Mouse (Mus musculus) heart, postnatal 36 days (tissue): ENCODE results near the gene Nap1l1. TPM values are rescaled to one million over a fixed set of nuclear protein-coding genes. Genes with fewer than 3 reads are reported as not detected.
A peak's percentile ranks its signal among the peaks of the same experiment; 100 is the strongest.
"Not testable (repeated sequence)": the region's sequence is repeated elsewhere in the genome, so short reads cannot be mapped to it uniquely, and the experiment has no call there.

Experiments
- DNase-seq, 2 experiments: peaks; one replicate each; pipeline ENCODE4 v3.0.0; 2021 to 2022
- intact Hi-C: fragments of 180-260 bp; cut with DNase I; formaldehyde crosslinking; loops from one replicate; pipeline ENCODE4 v1.15.1; 2025
- total RNA-seq, 2 experiments: library from RNA; stranded (reverse); gene quantifications; 2 replicates each; pipeline ENCODE4 v1.2.3; 2021

The Nap1l1 gene
- 10 to 100 TPM; 60.7 to 74.5 TPM for total RNA-seq

DNA sequence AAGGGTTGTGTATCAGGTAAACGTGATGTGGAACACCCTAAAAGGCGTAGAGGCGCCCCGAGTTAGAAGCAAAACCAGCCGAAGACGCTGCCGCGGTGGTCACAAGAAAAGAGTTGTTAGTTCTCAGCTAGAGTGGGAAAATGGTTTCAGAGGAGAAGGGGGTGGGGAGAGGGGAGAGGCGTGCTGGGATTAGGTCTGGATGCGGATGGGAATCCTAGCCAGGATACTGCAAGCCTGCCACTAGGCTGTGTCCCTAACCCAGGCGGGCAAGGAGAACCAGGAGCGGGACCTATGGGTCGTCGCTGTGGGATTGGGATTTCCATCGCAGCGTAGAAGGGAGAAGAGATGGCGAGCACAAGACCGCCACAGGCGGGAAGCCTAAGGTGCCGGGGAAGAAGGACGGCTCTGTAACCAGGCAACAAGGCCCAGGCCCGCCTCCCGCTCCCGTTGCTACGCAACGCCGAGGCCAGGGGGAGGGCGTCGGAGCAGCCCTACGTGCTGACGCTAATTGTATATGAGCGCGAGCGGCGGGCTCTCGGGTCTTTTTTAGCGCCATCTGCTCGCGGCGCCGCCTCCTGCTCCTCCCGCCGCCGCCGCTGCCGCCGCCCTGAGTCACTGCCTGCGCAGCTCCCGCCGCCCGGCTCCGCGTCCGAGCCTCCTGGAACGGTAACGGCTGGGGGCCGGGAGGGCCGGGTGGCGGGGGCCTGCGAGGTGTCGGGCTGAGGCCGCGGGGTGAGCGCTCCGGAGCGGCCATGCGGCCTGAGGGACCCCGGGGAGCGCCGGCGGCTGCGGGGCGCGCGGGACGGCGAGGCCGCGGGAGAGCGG is at the start of gene Nap1l1:
Gene Nap1l1 (plus strand): TSS at position 538 of the 825 bp plus-strand sequence.
- peak; percentile 97 to 98 for DNase-seq
- intact Hi-C loops = loop anchor here (5.0 to 10.0 kb wide), 7 partner anchors 176 to 728 kb away; partner anchors contain the start of genes Bbs10, E2f7, Osbpl8 and Zdhhc17

DNA sequence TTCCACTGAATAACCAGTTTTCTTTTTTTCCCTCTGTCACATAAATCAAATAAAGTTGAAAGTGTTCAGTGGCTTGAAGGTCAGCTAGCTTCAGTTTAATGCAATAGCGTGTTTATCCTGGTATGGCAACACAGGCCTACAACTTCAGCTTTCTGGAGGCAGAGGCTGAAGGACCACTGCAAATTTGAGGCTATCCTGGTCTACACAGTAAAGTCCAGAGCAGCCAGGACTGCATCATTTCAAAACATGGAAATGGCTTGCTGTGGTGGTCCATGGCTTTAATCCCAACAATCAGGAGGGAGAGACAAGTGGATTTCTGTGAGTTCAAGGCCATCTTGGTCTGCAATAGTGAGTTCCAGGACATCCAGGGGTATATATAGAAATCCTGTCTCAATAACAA is 46.5 kb upstream of the Nap1l1 start:
- no peak for DNase-seq
- intact Hi-C loops = no loop called here

DNA sequence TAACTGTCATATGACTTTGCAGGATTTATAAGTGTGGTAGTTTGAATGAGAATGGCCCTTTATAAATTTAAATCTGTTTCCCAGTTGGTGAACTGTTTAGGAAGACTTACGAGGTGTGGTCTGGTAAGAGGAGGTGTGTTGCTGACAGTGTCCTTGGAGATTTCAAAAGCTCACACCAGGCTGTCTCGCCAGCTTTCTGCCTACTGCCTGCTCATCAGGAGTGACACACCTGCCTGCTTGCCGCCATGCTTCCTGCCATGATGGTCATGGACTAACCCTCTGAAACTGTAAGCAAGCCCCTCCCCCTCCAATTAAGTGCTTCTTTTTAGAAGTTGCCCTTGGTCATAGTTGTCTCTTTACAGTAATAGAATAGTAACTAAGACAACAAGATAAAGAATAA is 39.5 kb upstream of the Nap1l1 start:
- no peak for DNase-seq
- intact Hi-C loops = no loop called here

DNA sequence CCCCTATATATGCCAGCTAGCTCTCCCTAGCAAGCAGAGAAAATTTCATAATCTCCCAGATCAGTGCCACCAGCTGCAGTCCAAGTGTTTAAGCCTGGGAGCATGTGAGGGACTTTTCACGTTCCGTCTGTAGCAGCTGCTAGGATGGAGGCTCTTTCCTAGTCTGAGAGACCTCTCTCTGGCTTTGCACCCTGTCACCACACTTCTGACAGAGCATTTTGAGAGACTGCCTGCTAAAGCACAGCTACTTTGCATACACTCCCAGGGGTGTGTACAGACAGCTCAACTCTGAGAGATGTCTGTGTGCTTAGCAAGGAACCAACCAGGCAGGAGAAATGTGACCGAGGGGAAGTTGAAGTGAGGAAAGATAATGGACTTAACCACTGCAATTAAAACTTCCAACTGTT is 32.0 kb upstream of the Nap1l1 start:
- DNase-seq = no peak
- intact Hi-C loops = no loop called here

DNA sequence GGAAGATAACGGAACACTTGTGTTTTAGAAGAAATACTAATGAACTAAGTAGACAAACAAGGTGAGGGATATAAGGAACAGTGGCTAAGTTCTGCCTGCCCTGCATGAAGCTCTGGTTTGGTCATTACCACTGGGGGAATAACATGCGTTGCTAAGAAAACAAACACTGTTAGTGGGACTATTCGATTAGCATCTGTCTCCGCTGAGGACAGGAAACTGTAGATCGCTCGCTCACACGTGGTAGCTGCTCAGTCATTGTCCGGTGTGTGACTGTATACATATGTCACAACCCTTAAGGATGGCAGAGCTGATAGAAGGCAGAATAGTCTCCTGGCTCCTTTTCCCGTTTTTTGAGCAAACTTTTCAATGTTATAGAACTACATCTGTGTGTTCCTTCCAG is 28.8 kb upstream of the Nap1l1 start:
- no peak for DNase-seq
- intact Hi-C loops = no loop called here

DNA sequence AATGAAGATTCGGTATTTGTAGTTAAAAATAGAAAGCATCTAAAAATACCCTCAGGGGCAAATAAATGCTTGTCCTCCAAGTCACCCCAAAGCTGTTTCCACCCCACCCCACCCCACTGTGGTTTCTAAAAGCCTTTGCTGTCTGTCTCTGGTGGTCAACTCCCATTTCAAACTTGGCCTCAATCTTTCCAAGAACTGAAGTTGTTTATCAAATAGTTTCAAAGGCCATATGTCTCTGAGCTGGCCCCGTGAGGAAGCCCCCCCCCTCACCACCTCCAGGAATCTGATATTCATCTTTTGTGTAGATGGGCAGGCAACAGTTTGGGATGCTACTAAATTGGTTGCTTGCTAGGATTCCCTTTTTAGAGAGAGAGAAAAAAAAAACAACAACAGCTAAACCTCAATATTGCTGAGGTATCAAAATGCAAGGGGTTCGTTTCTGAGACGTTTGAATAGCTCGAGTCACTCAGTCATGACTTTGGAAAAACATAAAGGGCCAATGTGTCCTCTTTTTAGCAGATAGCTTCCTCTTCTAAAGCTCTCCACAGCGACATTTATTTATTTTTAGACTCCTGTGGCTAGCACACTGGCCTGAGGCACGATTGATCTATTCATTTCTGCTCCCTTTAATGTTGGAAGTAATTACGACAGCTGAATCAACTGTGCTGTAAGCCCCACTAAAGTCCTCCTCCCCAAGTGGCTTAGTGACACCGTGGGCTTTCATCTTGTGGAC is 26.9 kb upstream of the Nap1l1 start:
- no peak for DNase-seq
- intact Hi-C loops = no loop called here

DNA sequence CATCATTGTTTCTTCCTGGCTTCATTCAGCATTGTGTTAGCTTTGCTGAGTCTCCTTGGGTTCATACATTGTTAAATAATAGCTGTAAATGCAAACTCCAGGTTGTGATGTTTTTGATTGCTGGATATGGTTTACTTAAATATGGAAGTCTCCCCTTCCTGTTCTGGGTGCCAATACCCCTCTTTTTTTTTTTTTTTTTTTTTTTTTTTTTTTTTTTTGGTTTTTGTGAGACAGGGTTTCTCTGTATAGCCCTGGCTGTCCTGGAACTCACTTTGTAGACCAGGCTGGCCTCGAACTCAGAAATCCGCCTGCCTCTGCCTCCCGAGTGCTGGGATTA is 26.4 kb upstream of the Nap1l1 start:
- intact Hi-C loops, DNase-seq: not testable (repeated sequence)

DNA sequence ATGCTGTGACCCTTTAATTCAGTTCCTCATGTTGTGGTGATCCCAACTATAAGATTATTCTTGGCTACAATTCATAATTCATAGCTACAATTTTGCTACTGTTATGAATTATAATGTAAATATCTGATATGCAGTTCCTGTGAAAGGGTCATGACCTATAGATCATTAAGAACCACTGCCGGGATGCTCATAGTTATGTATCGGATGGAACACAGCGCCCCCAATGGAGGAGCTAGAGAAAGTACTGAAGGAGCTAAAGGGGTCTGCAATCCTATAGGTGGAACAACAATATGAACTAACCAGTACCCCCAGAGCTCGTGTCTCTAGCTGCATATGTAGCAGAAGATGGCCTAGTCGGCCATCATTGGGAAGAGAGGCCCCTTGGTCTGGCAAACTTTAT is 23.4 kb upstream of the Nap1l1 start:
- DNase-seq, intact Hi-C loops: not testable (repeated sequence)

DNA sequence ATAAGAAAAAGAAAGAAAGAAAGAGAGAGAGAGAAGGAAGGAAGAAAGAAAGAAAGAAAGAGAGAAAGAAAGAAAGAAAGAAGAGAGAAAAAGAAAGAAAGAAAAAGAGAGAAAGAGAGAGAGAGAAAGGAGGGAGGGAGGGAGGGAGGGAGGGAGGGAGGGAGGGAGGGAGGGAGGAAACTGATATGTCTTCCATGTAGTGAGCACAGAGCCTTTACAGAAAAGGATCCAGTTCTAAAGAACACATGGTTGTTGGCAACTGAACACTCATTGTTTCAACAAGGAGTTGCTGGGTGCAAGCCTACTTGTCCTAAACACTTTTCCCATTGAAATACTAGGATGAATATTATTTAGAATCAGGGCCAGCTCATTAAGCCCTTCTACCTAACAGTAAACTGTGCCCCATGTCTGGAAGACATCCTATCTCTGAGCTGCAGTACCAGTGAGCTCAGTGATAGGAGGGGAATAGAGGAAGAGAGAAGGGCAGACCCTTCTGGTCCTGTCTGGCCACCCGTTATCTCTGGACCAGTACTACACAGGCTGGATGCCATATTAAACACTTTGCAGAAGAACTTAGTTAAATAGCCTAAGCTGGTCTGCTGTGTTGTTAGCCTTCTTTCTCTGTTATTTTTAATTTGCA is 21.2 kb upstream of the Nap1l1 start:
- no peak for DNase-seq
- intact Hi-C loops = no loop called here

DNA sequence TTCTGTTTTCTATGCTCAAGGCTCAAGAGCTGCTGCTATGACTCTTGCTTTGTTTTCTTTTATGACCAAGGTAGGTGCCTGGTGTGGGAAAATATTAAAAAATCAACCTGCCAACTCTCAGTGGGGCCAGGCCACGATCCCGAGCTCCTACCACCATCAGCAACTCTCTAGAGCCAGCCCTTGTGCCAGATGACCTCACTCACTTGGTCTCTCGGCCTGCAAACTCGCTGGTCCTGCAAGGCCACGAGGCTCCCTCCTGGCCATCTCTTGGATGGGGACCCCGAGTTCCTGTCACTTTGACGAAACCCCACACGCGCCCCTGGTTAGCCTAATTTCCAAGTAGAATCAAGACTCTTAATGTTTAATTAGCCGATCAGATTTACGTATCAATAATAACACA is 20.6 kb upstream of the Nap1l1 start:
- intact Hi-C loops = no loop called here
- no peak for DNase-seq

DNA sequence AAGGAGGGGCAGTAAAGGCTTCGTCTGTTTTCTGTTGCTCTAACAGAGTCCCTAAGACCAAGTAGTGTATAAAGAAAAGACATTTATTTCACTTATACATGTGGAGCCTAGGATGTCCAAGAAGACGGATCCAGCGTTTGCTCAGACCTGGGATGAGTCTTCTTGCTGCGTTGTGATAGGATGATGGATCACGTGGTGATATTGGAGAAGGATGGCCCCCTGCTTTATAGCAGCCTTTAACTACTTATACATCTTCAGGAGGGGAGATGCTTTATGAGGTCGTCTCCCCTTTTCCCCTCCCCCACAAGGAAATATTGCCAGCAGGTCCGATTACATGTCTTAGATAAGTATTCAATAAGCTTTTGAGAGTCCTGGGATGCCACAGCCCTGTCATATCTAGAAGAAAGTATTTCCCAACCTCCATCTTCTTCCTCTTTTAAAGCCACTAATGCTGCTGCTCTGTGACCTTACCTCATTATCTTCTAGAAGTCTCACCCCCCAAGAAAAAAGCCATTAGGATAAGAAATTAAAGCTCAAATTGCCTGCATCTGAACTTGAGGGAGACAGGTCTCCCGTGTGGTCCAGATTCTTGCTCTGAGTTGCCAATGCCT is 18.2 kb upstream of the Nap1l1 start:
- DNase-seq = no peak
- intact Hi-C loops = no loop called here

DNA sequence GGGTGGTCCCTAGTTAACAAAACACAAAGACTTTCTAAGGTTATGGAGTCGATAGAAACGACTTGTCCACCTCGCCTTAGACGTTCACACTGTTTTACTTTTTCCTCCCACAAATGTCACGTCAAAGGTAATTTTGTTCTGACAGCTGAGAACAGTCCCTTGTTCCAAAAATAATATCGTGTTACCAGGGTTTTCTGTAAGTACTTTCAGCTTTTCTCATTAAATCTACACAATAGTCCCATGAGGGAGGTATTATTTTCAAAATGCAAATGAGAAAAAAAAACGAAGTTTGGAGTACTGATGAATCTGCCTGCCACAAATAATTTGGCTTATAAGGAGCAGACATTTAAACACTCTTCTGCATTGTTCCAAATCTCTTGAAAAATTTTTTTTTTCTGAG is 14.9 kb upstream of the Nap1l1 start:
- DNase-seq = no peak
- intact Hi-C loops = no loop called here

DNA sequence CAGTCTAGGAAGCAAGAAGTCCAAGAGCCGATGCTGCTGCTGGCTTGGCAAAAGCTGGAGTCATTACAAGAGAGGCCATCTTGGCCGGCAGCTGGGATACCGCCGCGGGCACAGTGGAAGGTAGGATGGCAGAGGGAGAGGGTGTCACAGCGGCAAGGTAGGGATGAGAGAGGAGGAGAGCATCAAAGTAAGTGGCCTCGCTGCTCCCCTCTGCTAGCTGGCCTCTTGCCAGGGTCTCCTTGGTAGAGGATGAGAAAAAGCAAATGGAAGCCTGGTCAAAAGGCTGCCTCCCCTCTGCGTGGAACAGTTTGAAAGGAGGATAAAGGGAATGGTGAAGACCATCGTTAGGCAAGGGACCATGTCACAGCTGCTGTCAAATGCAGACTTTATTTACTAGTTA is 14.0 kb upstream of the Nap1l1 start:
- intact Hi-C loops = no loop called here
- no peak for DNase-seq

DNA sequence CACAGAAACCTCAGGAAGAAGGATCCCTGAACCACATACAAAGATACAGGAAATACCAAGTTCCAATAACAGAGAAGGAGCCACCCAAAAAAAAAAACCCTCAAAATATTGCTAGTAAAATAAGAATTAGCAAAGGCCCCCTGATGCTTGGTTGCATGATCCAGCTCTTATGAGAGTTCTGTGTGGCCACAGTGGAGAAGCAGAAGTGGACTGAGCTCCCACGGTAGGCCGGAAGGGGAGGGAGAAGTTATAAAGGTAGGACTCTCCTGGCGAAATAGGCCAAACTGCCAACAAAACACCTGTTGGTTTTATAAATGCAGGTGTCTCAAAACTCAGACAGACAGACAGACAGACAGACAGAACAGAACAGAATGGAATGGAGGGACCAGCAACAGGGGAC is 13.1 kb upstream of the Nap1l1 start:
- DNase-seq = no peak
- intact Hi-C loops = no loop called here

DNA sequence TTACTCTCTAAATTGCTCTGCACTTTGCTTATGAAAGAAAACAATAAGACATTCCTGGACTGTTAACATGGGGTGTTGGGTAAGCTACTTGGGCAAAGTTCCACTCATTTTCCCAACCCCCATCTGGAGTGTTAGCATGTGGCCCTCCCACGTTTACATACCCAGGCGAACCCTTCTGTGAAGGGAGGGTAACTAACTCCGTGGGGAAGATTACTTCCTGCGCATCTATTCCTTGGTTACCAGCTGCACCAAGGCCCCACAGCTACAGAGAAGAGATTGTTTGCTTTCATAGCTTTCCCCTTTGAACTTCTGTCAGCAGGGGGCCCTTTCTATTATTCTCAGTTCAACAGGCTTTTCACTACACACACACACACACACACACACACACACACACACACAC is 12.6 kb upstream of the Nap1l1 start:
- intact Hi-C loops = no loop called here
- no peak for DNase-seq

DNA sequence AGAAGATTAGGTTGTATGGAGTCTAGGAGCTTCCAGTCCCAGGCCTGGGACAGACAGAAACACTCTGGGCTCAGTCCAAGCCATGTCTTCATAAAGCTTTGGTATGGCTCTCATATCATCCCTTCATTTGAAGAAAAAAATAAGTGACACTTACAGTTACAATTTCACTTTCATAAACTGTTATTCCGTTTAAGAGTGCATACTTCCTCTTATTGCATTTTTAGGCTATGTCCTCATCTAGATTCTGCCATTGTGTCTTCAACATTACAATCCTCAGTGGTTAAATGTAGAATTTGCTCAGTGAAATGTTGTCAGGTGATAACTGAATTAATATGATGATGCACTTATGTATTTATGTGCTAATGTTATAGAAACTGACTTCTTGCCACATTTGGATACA is 8.2 kb upstream of the Nap1l1 start:
- DNase-seq = no peak
- intact Hi-C loops = no loop called here

DNA sequence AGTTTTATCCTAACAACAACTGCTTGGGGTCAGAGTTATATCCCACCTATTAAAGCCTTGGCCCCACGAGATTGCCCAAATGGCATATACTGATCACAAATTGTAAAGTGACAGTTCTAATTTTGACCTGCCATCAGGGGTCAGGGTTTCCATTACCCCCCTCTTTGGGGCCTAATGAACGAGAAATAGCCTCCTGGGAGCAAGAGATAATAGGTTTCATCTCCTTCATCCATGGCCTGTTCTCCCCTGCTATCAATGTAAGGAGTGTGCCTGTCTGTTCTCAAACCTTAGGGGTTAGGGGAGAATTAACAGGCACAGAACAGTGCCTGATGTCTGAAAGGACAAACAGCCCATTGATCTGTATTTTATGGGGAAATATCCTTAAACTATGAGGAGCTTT is 7.6 kb upstream of the Nap1l1 start:
- intact Hi-C loops = no loop called here
- DNase-seq = no peak

DNA sequence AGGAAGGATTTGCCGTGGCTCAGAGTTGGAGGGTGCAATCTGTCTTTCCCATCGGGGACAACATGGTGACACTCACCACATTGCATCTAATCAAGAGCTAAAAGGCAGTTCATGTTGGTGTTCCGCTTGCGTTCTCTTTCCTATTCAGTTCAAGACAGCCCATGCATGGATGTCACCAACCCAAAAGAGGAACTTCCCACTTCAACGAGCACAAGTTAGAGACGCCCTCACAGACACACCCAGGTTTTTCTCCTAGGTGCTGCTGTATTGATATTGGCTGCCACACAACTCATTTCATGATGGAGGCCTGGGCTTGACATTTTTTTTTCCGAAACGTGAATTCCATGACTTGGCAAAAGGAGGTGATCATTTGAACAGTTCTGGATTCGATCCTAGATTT is 1.9 kb upstream of the Nap1l1 start:
- intact Hi-C loops = loop anchor here (5.0 to 10.0 kb wide), 7 partner anchors 174 to 726 kb away; partner anchors contain the start of genes Bbs10, E2f7, Osbpl8 and Zdhhc17
- DNase-seq = no peak

DNA sequence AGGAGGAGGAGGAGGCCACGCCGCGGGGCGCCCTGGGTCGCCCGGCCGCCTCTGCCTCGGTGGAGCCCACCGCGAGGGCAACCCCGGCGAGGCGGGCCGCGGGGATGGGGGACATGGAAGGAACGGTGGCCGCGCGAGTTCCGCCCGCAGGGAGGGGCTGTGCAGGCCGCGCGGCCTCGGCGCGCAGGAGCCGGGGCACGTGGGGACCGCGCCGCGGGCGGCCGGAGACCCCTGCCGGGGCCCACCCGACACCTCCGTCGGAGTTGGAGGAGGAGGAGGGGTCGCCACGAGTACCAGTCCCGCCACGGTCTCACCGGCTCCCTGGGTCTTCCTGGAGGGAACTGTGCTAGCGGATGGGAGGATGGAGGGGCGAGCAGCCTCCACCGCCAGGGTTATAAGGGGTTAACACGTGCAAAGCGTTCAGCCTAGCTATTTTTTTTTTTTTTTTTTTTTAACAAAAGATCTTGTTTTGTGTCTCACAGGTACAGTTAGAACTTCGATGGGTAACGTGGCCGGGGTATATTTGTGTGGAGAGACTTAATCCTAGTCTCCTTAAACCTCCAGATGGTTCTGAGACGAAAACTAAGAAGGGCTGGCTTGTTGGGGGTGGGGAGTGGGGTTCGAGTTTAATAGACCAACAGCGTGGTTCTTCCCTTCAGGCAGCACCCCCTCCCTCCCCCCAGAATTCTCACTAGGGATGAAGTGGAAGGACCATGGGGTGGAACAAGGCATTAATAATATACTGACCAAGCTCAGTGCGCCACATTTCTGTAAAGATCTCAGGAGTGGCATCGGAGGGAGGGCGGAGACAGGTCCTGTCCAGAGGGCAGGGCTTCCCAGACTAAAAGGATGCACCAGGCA is 718 bp downstream of the Nap1l1 start:
- DNase-seq = peak in 1 of 2 experiments; percentile 43
- intact Hi-C loops = loop anchor here (5.0 to 10.0 kb wide), 7 partner anchors 176 to 729 kb away; partner anchors contain the start of genes Bbs10, E2f7, Osbpl8 and Zdhhc17

DNA sequence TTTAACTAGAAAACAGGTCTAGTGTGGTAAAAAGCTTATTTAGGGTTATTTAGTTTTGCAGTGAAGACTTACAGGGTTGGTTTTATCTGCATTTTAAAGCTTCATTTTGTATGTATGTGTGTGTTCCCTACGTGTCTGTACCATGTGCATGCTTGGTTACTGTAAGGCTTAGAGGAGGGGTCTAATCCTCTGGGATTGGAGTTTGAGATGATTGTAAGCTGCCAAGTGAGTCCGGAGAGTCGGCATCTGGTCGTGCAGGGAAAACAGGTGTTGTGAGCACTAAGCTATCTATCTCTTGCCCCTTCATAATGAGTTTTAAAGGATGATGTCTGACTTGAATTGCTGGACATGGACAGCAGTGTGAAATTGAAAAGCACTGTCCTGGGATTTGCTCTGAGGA is 3.3 kb downstream of the Nap1l1 start:
- intact Hi-C loops = loop anchor here (10.0 kb wide), 3 partner anchors 342 to 732 kb away; partner anchors contain the start of genes E2f7 and Zdhhc17

More for the DNA sequence above, 3.3 kb downstream of the Nap1l1 start:
- DNase-seq = no peak
